9 mouse cellular contexts compared by ENCODE assay signal in genomic region chr9:14641310-14642067, GRCm38 (mm10). TPM values are rescaled to one million over a fixed set of nuclear protein-coding genes. Genes with fewer than 3 reads are reported as not detected.
DNase-seq lines count a peak whose midpoint lies in the region; ATAC-seq and TF ChIP-seq lines count a peak whose summit lies in the region.
"Had no signal": no experiment of that assay in that cellular context is flagged by ENCODE, and none has a peak within 500 bp of the region (broad histone marks: within the 10 kb centered on the region; RNA-seq: fewer than 3 reads in every experiment).

No protein-coding gene starts in this region.

- no peaks in the 10 kb centered on the region for H3K27me3 ChIP-seq in forebrain, embryonic 12.5 days
- H3K27me3 ChIP-seq in forebrain, embryonic 13.5 days: no peaks in the 10 kb centered on the region
- no peaks in the 10 kb centered on the region for H3K27me3 ChIP-seq in hindbrain, embryonic 13.5 days
- no peaks in the 10 kb centered on the region for H3K27me3 ChIP-seq in liver, postnatal 0 days (ENCODE audit: insufficient read depth, low read length)
- no peaks in the 10 kb centered on the region for H3K27me3 ChIP-seq in stomach, postnatal 0 days (ENCODE audit: control insufficient read depth, insufficient read depth, low read length)

- peak; percentile 52 for DNase-seq in embryo, embryonic 9.5 days (ENCODE audit: extremely low spot score)
- no peak for DNase-seq in liver, postnatal 0 days
- no peak for DNase-seq in stomach, postnatal 0 days (ENCODE audit: low spot score)
- DNase-seq in right cerebral cortex, postnatal 14 days: no peak
- no peak for DNase-seq in testis, postnatal 14 days (ENCODE audit: low spot score)

- H3K9me3 ChIP-seq in forebrain, embryonic 12.5 days: no peaks in the 10 kb centered on the region
- no peaks in the 10 kb centered on the region for H3K9me3 ChIP-seq in forebrain, embryonic 13.5 days (replicated peaks)
- no peaks in the 10 kb centered on the region for H3K9me3 ChIP-seq in hindbrain, embryonic 13.5 days
- H3K9me3 ChIP-seq in liver, postnatal 0 days (ENCODE audit: low read length): no peaks in the 10 kb centered on the region
- no peaks in the 10 kb centered on the region for H3K9me3 ChIP-seq in stomach, postnatal 0 days (ENCODE audit: control insufficient read depth, low read length)
- H3K9me3 ChIP-seq: G1E had no signal

- TF ChIP-seq CTCF in liver, postnatal 0 days (IDR thresholded peaks at IDR 0.05; ENCODE audit: low read depth): no peak
- no peak for TF ChIP-seq CTCF in stomach, postnatal 0 days (IDR thresholded peaks at IDR 0.05; ENCODE audit: low read depth)

- no peaks in the 10 kb centered on the region for H3K36me3 ChIP-seq in forebrain, embryonic 12.5 days (replicated peaks)
- no peaks in the 10 kb centered on the region for H3K36me3 ChIP-seq in forebrain, embryonic 13.5 days (ENCODE audit: poor library complexity, severe bottlenecking)
- H3K36me3 ChIP-seq in hindbrain, embryonic 13.5 days: no peaks in the 10 kb centered on the region
- no peaks in the 10 kb centered on the region for H3K36me3 ChIP-seq in liver, postnatal 0 days (replicated peaks; ENCODE audit: insufficient read depth, low read length)
- no peaks in the 10 kb centered on the region for H3K36me3 ChIP-seq in stomach, postnatal 0 days (ENCODE audit: control insufficient read depth, insufficient read depth, low read length)
- H3K36me3 ChIP-seq: G1E had no signal

- 61% methylated on average over 7 of the region's 7 CpGs for WGBS in forebrain, embryonic 12.5 days
- 52% methylated on average over 7 of the region's 7 CpGs for WGBS in forebrain, embryonic 13.5 days
- WGBS in hindbrain, embryonic 13.5 days: 40% methylated on average over 7 of the region's 7 CpGs
- WGBS in liver, postnatal 0 days (ENCODE audit: insufficient replicate concordance): 28% methylated on average over 7 of the region's 7 CpGs
- WGBS in stomach, postnatal 0 days: 53% methylated on average over 7 of the region's 7 CpGs

- peaks cover 31% of the 10 kb centered on the region for H3K4me1 ChIP-seq in forebrain, embryonic 12.5 days
- H3K4me1 ChIP-seq in forebrain, embryonic 13.5 days: peaks cover 17% of the 10 kb centered on the region
- H3K4me1 ChIP-seq in hindbrain, embryonic 13.5 days (replicated peaks): peaks cover 33% of the 10 kb centered on the region
- peaks cover 3% of the 10 kb centered on the region; the same call in 1 of the 2 replicates for H3K4me1 ChIP-seq in liver, postnatal 0 days (ENCODE audit: insufficient read depth)
- peaks cover 5% of the 10 kb centered on the region; the same call in 1 of the 2 replicates for H3K4me1 ChIP-seq in stomach, postnatal 0 days (replicated peaks; ENCODE audit: control insufficient read depth, insufficient read depth)

- H3K27ac ChIP-seq in forebrain, embryonic 12.5 days: peak overlapping the region; percentile 56
- no peak overlapping the region for H3K27ac ChIP-seq in forebrain, embryonic 13.5 days
- H3K27ac ChIP-seq in hindbrain, embryonic 13.5 days: peak overlapping the region; percentile 9; the same call in 1 of the 2 replicates
- H3K27ac ChIP-seq in liver, postnatal 0 days (ENCODE audit: low read depth): peak overlapping the region; percentile 63; the same call in 1 of the 2 replicates
- peak overlapping the region; percentile 35; the same call in 1 of the 2 replicates for H3K27ac ChIP-seq in stomach, postnatal 0 days (replicated peaks)

- TF ChIP-seq EP300 in liver, postnatal 0 days (IDR thresholded peaks at IDR 0.05; ENCODE audit: low read depth): 0 out of 2 replicates have a peak, but pooled peaks have one; percentile 39
- no peak for TF ChIP-seq EP300 in stomach, postnatal 0 days (optimal IDR thresholded peaks at IDR 0.05)

- no peak overlapping the region for H3K4me3 ChIP-seq in forebrain, embryonic 12.5 days (replicated peaks)
- no peak overlapping the region for H3K4me3 ChIP-seq in forebrain, embryonic 13.5 days
- no peak overlapping the region for H3K4me3 ChIP-seq in hindbrain, embryonic 13.5 days
- H3K4me3 ChIP-seq in liver, postnatal 0 days (ENCODE audit: low read depth, low read length): no peak overlapping the region
- no peak overlapping the region for H3K4me3 ChIP-seq in stomach, postnatal 0 days (ENCODE audit: low read depth, low read length)

- H3K4me2 ChIP-seq in forebrain, embryonic 12.5 days: no peak overlapping the region
- no peak overlapping the region for H3K4me2 ChIP-seq in forebrain, embryonic 13.5 days
- no peak overlapping the region for H3K4me2 ChIP-seq in hindbrain, embryonic 13.5 days
- no peak overlapping the region for H3K4me2 ChIP-seq in liver, postnatal 0 days (ENCODE audit: low read depth, low read length)
- no peak overlapping the region for H3K4me2 ChIP-seq in stomach, postnatal 0 days (replicated peaks; ENCODE audit: low read depth)

- ATAC-seq in forebrain, embryonic 12.5 days (ENCODE audit: low FRiP score): peak; percentile 19; the same call in 1 of the 2 replicates
- ATAC-seq in forebrain, embryonic 13.5 days: no peak
- ATAC-seq in hindbrain, embryonic 13.5 days (ENCODE audit: low FRiP score): peak; percentile 19; the same call in 1 of the 2 replicates
- peak; percentile 74 for ATAC-seq in liver, postnatal 0 days
- peak; percentile 67 for ATAC-seq in stomach, postnatal 0 days (ENCODE audit: low FRiP score, low TSS enrichment)

- no peak overlapping the region for H3K9ac ChIP-seq in forebrain, embryonic 12.5 days
- no peak overlapping the region for H3K9ac ChIP-seq in forebrain, embryonic 13.5 days
- H3K9ac ChIP-seq in hindbrain, embryonic 13.5 days: no peak overlapping the region
- H3K9ac ChIP-seq in liver, postnatal 0 days (replicated peaks): no peak overlapping the region
- H3K9ac ChIP-seq in stomach, postnatal 0 days (ENCODE audit: low read length): no peak overlapping the region

RNA-seq across cellular contexts. Expression of gene Amotl1, which starts 3.4 kb away (rescaled TPM):
- 14.1 and 14.8 TPM in 2 replicates for polyA plus RNA-seq in forebrain, embryonic 12.5 days (2016; fragmentation: Nextera tagmentation; extraction: Ambion mirVana)
- 10.6 and 11.9 TPM in 2 replicates for polyA plus RNA-seq in forebrain, embryonic 13.5 days (2015; fragmentation: Nextera tagmentation; extraction: Ambion mirVana)
- polyA plus RNA-seq in hindbrain, embryonic 13.5 days (2015; fragmentation: Nextera tagmentation; extraction: Ambion mirVana): 8.8 and 10.4 TPM in 2 replicates
- polyA plus RNA-seq in liver, postnatal 0 days (2015; fragmentation: Nextera tagmentation; extraction: Ambion mirVana): 1.6 and 1.9 TPM in 2 replicates
- polyA plus RNA-seq in stomach, postnatal 0 days (2015; fragmentation: Nextera tagmentation; extraction: Ambion mirVana): 7.3 and 7.7 TPM in 2 replicates
